Mouse (Mus musculus) thymus, postnatal 25 days (tissue): ENCODE results near the gene Zfr2.
"Not testable (repeated sequence)": the region's sequence is repeated elsewhere in the genome, so short reads cannot be mapped to it uniquely, and the experiment has no call there.

ENCODE experiments used
- DNase-seq: peaks from one replicate; pipeline ENCODE4 v3.0.0; 2022

Gene Zfr2

GRCm38 (mm10) chr10:81202978-81203720 lies 29.8 kb upstream of the Zfr2 start:
- no peak for DNase-seq

GRCm38 (mm10) chr10:81204137-81204536 lies 28.8 kb upstream of the Zfr2 start:
- DNase-seq: no peak

- no peak for DNase-seq
Measured at GRCm38 (mm10) chr10:81210154-81210553, 22.8 kb upstream of the Zfr2 start.

- no peak for DNase-seq
Measured at GRCm38 (mm10) chr10:81216260-81216659, 16.7 kb upstream of the Zfr2 start.

GRCm38 (mm10) chr10:81216810-81217209 lies 16.1 kb upstream of the Zfr2 start:
- no peak for DNase-seq

GRCm38 (mm10) chr10:81217267-81217666 lies 15.7 kb upstream of the Zfr2 start:
- DNase-seq: peak; percentile 45

GRCm38 (mm10) chr10:81217964-81218363 lies 15.0 kb upstream of the Zfr2 start:
- peak; percentile 81 for DNase-seq

- DNase-seq: no peak
Measured at GRCm38 (mm10) chr10:81221402-81222015, 11.4 kb upstream of the Zfr2 start.

GRCm38 (mm10) chr10:81223731-81224130 lies 9.2 kb upstream of the Zfr2 start:
- not testable (repeated sequence) for DNase-seq

- no peak for DNase-seq
Measured at GRCm38 (mm10) chr10:81229735-81230437, 3.1 kb upstream of the Zfr2 start.

- peak; percentile 36 for DNase-seq
Measured at GRCm38 (mm10) chr10:81230438-81231332, 2.3 kb upstream of the Zfr2 start, which contains the start of gene Atcay. Gene Atcay (minus strand): TSS chr10:81230833.

- DNase-seq: no peak
Measured at GRCm38 (mm10) chr10:81231436-81231835, 1.5 kb upstream of the Zfr2 start.

- no peak for DNase-seq
Measured at GRCm38 (mm10) chr10:81233226-81233585, 251 bp downstream of the Zfr2 start.

GRCm38 (mm10) chr10:81234206-81234605 lies 1.3 kb downstream of the Zfr2 start:
- no peak for DNase-seq

GRCm38 (mm10) chr10:81236471-81237268 lies 3.7 kb downstream of the Zfr2 start:
- no peak for DNase-seq

- no peak for DNase-seq
Measured at GRCm38 (mm10) chr10:81238618-81239017, 5.7 kb downstream of the Zfr2 start.

GRCm38 (mm10) chr10:81240876-81241275 lies 7.9 kb downstream of the Zfr2 start:
- DNase-seq: peak; percentile 78

- DNase-seq: peak; percentile 42
Measured at GRCm38 (mm10) chr10:81242021-81242420, 9.1 kb downstream of the Zfr2 start.

- no peak for DNase-seq
Measured at GRCm38 (mm10) chr10:81244146-81244545, 11.2 kb downstream of the Zfr2 start.

GRCm38 (mm10) chr10:81244595-81244994 lies 11.6 kb downstream of the Zfr2 start:
- peak; percentile 85 for DNase-seq

- DNase-seq: no peak
Measured at GRCm38 (mm10) chr10:81245166-81245565, 12.2 kb downstream of the Zfr2 start.

- DNase-seq: peak; percentile 44
Measured at GRCm38 (mm10) chr10:81247804-81248203, 14.8 kb downstream of the Zfr2 start.
